Mouse (Mus musculus): ENCODE data around the gene Fam83e.
A peak's percentile ranks its signal among the peaks of the same experiment; 100 is the strongest.

DNA sequence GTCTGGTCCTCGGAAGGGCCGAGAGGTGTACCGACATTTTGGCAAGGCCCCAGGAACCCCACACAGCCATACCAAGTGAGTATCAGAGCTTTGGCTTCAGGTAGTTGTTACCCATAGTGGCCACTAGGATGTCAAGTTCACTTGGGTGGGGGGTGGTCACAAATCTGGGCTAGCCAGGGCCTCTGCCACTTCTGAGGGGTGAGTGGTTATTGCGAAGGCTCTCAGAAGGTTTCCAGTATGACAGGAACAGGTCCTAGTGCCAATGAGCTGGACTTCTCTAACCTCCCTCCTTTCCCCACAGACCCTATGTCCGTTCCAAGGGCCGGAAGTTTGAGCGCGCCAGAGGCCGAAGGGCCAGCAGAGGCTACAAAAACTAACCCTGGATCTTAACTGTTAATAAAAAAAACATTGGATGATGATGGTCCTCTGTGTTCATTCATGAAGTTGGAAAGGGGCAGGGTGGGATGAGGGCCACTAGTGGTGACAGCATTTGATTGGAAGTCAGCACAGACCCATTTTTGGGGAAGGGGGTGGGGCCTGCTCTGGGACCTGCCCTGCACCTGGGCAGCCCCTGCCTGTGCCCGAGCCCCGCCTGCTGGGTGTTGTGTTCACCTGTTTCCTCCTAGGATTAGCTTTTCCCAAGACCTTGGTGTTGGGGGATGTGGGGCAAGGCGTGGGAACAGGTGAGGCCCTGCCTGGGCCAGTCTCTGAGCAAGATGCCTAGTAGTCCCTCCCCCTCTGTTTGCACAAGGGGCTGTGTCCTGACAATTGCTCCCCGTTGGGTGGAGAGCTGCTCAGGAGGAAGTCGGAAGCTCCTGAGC lies at the start of gene Fam83e:
- TF ChIP-seq CTCF (IDR thresholded peaks at IDR 0.05; ENCODE audit: extremely low read depth, insufficient read length, insufficient replicate concordance, low read depth, low read length) (peak; percentile 40; the same call in 1 of the 2 replicates), POLR2A (IDR thresholded peaks at IDR 0.05; ENCODE audit: low read depth, low read length) (0 out of 2 replicates have a peak, but pooled peaks have one; percentile 83)

Data from small intestine, adult 2 months (tissue).